Mouse (Mus musculus) small intestine, adult 2 months (tissue): ENCODE data around the gene Psmb10.
"Not testable (repeated sequence)": the region's sequence is repeated elsewhere in the genome, so short reads cannot be mapped to it uniquely, and the experiment has no call there.

Source experiments
- CTCF ChIP-seq: fragments of 200-500 bp; IDR thresholded peaks from 2 replicates; pipeline ENCODE4 v1.5.1; 2012; ENCODE audit warnings: low read depth, mild to moderate bottlenecking, control low read depth, inconsistent platforms, low read length, moderate library complexity, mixed read lengths; ENCODE audit not compliant: insufficient replicate concordance, insufficient read length; ENCODE audit errors: extremely low read depth
- POLR2A ChIP-seq: fragments of 200-500 bp; IDR thresholded peaks from 2 replicates; pipeline ENCODE4 v1.6.1; 2012; ENCODE audit warnings: low read depth, mild to moderate bottlenecking, control low read depth, inconsistent platforms, low read length, moderate library complexity

GRCm38 (mm10) chr8:105983406-105983805 is 45.2 kb upstream of the Psmb10 start:
- not testable (repeated sequence) for TF ChIP-seq CTCF, POLR2A
